Mouse (Mus musculus) layer of hippocampus, adult 18-20 months (tissue): ENCODE data around the gene Fam107b. TPM values are rescaled to one million over a fixed set of nuclear protein-coding genes. Genes with fewer than 3 reads are reported as not detected.

Experiments
- DNase-seq, 2 experiments: peaks; one replicate each; pipeline ENCODE4 v3.0.0; 2022; ENCODE audit warnings: low spot score in 2 of 2
- total RNA-seq, 2 experiments: library from RNA; stranded (reverse); gene quantifications; 2 replicates each; pipeline ENCODE4 v1.2.3; 2021

The Fam107b gene
- total RNA-seq, 2 experiments from 2014 or later, result 12.9 to 16.5 TPM

DNA sequence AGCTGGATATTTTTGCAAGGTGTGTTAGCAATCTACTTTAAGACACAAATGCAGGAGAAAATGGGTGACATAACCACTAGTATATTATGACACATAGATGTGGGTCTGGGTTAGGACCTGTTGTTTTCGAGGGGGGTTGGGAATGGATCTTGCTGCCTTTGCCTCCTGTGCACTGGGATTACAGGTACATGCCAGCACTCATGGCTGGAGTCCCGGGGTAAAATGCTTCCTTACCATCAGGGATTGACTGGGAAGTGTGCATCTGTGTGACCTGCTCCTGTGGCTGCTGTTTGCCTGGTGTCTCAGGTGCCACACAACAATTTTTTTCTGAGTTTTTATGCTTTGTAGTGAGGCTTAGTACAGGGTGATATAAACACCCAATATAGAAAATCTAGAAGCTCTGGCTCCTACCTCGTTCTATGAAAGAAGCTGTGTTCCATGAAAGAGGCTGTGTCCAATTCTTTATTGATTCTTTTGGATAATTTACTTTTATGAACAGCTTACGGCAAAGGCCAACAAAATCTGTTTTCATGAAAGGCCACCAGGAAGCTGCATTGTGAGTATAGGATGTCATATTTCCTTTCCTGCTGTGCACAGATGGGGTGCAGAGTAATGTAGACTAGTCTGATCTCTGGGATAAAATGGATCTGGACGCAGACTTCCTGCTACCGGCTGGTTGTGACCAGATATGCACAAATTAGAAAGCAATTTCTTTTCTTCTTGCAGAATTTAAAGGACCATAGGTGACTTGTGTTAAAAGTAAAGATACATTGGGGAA, 167.8 kb downstream of the Fam107b start:
- no peak for DNase-seq

DNA sequence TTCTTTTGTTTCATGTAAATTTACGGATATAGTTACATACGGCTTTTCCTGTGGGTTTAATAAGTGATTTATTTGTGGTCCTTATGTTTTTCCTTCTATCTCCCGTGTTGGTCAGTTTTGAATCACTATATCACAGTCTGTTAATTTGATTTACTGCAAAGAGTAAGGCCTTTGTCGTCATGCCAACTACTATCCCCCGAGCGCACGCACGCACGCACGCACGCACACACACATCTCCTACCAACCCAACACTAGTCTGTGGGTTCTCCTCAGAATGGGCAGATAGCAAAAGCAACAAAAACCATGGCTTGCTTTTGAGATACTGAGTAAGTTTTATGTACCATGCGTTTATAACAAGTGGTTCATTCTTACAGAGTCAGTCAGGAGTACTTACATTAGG, 168.4 kb downstream of the Fam107b start:
- no peak for DNase-seq

DNA sequence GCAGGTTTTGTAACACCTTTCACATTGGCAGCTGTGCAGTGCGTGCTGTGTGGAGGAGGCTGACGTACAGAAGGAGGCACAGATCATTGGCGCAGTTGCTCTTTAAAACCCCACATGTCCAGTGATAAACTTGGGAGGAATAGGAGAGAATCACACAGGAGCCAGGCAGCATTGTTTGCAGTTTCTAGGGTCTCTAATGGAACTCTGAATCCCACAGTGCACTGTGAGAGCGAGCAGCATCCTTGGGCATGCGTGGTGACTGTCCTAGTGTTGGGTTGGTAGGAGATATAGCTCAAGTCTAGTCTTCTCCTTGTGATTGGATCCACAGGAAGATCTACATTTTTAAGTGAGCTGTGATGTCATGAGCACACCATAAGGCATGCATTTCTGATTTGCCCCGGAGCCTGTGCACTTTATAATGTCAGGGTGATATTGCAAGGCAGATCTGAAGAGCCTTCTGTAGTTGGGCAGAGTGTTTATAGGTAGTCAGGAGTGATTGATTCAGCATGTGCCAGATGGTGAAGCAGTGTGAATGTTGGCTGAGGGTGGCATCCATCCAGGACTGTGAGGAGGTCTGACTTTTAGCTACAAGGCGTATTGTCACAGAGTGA, 169.2 kb downstream of the Fam107b start:
- peak; percentile 78 to 88 for DNase-seq

DNA sequence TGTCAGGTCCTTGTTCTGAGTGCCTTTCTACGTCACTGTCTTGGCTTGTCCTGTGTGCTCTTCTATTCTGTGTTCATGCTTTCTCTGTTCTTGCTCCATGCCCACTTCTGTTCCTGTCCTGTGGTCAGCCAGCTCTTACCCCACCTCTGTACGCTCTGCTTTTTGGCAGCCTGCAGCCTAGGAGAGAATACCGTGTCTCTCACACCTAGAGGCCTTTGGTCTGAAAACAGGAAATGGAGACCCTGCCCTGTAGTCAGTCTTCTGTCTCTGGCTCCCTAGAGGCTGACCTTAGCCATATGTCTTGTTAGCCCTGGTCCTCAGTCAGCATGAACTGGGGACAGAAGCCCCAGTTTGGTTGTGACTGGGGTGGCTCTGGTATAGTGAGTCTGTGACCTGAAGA, 170.0 kb downstream of the Fam107b start:
- DNase-seq, result no peak

DNA sequence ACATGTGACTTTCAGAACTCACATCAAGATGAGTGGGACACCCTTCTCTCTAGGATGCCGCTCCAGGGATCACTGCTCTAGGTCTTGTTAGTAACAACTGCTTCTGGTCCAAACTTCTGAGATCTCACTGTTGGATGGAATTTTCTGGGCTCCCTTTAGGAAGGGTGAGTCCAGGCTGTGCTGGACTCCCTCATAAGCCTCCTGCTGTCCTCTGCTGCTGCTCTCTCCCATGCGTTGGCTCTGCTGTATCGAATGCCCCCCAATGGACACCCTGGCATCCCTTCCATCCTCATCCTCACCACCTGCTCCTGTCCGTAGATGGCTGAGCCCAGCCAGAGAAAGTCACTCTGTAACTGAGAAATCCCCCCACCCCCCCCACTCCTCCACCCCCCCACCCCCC, 170.4 kb downstream of the Fam107b start:
- DNase-seq, result no peak

DNA sequence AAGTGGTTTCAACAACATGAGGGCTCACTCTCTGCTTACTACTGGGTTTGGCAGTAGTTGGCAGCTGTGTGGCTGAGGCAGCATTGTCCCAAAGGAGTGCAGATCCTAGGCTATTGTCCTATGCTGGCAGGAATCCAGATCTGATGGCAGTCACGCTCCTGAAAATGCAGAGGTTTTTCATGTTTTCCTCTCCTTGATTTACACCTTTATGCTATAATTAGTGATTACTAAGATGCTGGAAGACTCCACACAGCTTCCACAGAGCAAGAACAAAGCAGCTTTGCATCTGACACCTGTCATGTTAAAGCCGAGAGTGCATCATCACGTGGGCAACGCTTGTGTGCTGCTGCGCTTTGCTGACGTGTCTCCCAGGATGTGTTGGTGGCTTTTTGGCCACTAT, 172.2 kb downstream of the Fam107b start:
- no peak for DNase-seq

DNA sequence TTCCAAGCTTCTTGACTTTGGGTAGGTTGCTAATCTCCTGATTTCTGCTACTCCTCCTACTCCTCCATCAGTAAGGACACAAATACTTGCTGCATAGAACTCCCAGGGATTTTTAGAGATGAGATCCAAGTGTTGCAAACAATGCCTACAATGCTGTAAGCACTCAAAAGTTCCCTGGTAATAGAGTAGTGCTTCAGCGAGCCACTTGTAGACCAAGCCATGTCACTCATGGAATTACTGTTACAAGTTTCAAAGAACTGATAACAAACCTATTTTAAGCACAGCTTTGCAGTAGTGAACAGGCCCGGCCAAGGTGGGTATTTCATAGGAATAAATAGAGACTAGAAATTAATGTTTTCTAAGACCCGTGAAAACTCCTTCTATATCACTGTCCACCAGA, 174.8 kb downstream of the Fam107b start:
- DNase-seq, result no peak

DNA sequence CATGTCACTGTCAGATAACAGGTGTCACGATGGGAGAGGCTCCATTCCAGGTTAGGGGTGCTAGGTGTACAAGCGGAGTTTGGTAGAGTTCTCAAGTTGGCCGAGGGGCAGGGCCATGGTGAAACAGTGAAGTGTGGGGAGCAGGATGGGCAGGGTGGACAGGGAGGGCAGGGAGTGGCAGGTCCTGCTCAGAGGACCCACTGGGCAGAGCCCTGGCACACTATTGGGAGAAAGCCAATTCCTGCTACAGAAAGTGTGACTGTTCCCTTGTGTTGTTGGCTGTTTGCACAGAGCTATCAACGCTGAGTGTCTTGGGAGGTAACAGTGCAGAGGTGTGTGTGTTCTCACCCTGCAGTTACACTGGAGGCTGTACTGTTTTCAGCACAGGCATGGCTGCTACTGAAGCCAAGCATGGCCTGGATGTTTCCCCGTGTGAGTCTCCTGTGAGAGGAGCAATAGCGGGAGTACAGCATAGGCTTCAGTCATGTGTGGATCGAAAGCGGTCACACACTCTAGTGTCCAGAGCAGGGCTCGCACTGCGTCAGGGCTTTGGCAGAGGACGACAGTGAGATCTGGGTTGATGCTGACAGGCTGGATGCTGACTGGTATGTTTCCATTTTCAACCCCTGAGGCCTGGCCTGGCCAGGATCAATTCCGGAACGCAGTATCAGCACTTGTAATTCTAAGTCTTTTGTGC, 175.8 kb downstream of the Fam107b start:
- DNase-seq, result no peak

DNA sequence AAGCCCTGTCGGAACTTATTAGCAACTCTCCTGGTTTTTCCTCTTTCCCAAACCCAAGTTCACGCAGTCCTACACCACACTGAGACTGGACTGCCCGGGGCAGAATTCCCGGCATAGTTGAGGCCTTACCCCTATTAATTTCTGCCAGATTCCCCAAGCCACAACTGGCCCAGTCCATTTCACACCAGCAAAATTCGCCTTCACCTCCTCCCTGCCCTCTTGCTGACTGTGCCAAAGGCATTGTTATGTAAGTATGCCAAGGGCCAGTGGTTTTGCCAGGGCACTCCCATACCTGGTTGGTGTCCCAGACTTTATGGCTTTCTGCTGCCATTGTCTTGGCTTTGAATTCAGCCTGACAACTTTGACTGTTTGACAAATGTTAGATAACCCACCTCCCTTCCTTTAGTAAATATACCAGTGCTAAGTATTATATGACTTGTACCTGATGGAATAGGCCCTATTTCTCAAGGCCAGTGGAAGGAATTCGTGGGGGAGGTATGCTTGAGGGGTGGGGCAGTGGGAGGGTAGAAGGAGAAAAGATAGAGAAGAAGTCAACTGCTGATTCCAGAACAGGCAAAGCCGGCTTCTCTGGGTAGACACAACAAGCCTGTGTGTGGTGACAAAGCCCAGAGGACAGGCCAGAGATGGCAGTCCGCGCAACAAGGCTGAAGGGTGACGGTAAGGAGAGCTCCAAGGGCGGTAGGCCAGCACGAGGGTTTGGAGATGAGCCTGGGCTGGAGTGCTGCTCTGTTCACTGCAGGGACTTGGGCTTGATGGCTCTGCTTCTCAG, 178.6 kb downstream of the Fam107b start:
- DNase-seq, result no peak

DNA sequence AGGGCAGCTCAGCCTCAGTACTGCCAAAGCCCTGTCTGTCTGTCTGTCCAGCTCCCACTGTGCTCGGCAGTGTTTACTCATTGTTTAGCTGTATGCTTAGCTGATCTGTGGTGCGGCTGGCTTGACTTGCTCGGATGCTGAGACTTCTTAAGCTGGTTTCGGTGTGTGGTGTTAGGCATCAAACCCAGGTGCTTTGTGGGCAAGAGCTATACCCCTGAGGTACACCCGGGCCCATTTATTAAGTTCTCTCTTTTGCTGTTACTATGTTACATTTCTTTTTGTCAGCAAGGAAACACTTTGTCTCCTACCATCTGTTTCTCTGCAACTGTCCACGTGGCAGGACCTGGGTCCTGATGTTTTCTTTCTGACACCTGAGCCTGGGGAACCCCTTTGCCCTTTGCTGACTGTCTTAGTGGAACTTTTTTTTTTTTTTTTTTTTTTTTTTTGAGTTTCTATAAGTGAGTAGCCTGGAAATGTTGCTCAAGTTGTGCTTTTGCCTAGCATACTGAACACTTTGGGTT, 179.3 kb downstream of the Fam107b start:
- no peak for DNase-seq

DNA sequence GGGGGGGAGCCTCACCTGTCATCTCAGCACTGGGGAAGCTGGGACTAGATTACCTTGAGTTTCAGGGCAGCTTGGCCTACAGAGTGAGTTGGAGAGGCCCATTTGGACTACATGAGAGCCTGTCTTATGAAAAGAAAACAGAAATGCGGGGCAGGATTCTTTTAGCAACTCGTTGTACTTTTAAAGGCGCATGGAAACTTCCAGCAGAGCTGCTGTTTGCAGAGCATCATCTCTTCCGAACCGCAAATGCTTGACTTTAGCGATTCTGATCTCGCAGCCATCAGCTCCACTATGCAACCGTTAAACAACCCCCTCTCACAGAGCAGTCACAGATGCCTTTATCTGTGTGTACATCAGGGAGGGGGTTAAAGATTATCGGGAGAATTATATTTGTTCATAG, 179.8 kb downstream of the Fam107b start:
- no peak for DNase-seq

DNA sequence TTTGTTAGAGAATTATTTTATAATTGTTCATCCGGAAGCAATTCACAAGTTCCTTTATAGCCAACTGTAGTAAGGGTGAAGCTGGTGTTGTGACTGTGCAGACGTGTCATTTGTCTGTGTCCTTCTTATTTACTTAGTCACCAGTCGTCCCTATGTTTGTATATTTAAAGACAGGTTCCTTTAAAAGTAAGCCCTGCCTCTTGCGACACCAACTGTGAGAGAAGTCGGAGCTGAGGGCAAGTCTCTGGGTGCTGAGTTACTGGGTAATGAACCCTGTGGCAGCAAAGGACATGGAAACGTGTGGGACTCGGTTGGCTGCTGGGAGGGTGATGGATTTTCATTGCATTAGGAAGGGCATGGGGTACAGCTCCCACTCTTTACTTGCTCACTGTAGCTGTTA, 182.1 kb downstream of the Fam107b start:
- no peak for DNase-seq

DNA sequence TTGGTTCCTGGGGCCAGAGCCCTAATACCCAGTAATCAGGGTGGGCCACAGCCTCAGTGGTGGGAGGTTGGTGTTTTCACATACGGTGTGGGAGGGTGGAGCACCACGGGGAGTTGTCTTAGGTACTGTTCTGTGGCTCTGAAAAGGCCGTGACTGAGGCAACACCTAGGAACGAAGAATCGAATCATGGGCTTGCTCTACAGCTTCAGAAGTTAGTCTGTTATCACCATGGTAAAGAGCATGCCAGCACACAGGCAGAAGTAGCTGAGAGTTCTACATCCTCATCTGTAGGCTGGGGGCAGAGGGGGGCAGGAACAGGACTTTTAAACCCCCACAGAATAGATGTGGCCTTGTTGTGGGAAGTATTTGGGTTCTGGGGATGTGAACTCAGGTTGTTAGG, 182.6 kb downstream of the Fam107b start:
- DNase-seq, result no peak

DNA sequence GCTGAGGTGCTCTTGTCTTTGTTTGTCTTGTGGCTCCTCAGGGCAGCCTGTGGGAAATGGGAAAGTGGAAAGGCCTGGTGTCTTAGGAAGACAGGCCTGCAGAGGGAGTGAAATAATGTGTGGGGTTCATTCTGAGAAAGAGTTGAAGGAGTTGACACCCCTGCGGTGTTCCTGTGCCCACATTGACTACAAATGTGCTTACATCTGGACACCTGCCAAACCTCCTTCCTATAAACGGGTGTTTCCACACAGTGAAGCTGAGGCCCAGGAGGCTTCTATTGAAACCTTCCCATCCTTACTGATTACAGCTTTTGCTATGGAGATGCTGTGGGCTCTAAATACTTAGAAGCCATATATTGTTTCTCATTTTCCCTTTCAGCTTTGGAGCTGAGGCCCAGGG, 183.5 kb downstream of the Fam107b start:
- DNase-seq, result peak in 1 of 2 experiments; percentile 37

DNA sequence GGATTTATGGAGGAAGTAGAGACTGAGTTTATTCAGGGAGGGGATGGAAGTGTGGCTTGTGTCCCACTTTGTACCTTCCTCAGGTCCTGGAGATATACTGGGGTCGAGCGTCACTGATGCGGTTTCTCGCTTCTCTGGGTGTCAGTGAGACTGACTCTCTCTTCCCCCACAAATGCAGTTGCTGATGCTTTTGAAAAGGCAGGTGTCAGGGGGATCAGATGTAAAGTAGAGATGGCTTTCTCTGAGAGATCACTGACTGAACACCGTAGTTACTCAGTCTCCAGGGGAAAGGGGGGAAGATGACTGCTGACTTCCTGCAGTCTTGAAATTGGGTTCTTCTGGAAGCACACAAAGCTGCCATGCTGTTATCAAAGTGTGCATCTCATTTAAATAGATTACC, 185.6 kb downstream of the Fam107b start:
- DNase-seq, result no peak

DNA sequence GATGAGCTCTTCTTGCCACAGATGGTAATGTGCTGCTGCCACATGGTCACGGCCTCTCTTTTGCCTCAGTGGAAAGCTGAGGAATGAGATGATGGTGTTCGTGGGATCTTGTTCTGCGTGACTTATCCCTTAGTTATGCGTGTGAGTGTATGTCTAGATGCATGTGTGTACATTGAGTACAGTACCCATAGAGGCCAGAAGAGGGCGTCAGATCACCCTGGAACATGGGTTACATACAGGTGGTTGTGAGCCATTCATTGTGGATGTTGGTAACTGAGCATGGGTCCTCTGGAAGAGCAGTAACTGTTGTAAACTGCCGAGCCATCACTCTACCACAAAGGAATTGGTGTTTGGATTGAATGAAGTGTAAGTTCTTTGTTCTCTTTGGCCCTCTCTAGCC, 188.1 kb downstream of the Fam107b start:
- no peak for DNase-seq

DNA sequence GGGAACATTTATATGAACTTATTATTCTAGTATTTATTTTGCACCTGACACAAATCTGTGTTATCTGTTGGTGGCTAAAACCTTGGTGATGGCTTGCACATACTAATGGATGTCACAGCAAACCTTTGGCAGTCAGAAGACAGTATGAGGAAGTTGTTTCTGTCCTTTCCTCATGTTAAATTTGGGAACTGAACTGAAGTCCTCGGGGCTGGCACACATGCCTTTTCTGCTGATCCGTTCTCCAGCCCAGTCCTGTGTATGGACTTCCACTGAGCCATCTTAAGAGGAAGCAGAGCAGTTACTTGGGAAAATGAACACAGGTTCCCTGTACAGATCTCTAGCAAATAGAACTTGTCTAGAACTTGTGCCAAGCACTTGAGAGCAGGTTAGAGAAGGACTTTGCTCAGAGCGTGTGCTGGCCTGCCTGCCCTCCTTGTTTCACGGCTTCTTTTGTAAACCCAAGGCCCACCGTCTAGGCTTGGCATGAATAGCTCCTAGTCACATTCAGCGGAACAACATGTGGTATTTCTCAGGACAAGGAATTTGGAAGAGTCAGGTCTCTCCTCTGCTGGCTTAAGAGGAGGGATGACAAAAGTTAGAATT, 190.0 kb downstream of the Fam107b start:
- no peak for DNase-seq

DNA sequence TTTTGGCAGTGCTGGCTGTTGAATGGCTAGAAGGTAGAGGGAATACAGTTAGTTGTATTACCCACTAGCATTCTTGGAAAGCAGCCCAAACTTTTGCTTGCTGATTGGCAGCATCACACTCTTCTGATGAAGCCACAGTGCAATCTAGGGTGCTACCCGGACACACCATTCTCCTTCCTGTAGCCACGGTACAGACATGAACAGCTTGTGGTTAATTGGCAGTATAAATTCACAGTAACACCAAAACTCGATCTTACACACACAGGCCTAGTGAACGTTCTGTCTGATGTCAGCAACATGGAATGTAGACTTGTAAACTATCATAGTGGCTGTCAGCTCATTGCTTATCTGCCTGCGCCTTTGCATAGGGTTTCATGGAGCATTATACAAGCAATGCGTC, 193.8 kb downstream of the Fam107b start:
- DNase-seq, result no peak

DNA sequence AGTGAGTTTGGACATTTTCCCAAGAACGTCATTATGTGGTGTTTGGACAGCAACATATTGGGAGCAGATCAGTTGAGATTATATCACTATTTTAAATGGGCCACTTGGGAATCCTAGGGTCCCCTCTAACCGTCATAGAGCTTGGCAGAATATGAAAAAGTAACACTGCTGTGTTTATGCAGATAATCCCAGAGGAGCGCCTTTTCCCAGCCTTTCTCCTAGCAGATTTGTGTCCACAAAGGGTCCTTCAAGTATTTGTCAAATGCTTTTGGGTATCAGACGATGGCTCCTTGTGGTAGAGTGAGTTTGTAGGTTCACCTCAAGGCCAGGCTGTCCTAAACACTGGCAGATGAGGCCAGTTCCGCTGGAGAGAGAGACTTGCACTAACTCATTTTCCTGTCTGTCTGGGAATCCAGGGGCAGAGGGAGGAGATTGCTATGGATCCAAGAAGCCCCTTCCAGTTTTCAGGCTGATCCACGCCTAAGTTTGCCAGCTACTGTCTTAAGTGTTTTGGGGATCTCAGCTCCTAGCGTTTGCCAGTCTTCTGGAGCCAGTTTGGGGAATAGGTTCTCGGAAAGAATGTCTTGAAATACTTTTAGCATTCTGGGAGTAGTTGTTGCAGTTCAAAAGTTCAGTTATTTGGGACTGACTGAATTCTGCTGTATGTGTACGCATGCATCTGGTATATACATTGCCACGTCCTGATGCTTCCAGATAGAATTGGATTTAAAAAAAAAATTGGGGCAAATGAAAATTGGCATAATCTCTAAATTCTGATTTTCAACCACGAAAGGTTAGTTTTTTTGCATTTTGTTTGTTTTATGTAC, 195.9 kb downstream of the Fam107b start:
- DNase-seq, result no peak

DNA sequence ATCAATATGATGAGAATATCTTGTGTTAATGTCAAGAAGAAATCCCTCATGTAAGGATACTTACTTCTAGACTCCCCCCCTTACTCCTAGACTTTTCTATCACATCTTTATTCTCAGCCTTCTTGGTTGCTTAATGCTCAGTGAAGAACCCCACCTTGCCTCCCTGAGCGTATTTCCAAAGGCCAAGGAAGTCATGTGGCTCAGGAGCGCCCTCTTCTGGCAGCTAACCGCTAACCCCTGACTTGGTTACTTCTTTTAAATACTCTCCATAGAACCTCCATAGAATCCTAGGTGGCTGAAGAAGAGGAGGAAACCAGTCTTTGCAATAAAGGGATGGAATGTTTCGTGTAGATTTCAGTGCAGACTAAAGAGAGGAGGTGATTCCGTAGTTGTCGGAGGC, 199.0 kb downstream of the Fam107b start:
- DNase-seq, result peak; percentile 33 to 72
